In genomic region chr1:77053837-77054540, GRCm38 (mm10) we compare ENCODE assay signal across 25 mouse cellular contexts.
DNase-seq lines count a peak whose midpoint lies in the region; ATAC-seq and TF ChIP-seq lines count a peak whose summit lies in the region.
"Had no signal": no experiment of that assay in that cellular context is flagged by ENCODE, and none has a peak within 500 bp of the region (broad histone marks: within the 10 kb centered on the region; RNA-seq: fewer than 3 reads in every experiment).

No protein-coding gene starts in this region.

- no peak for ATAC-seq in hindbrain, postnatal 0 days
- ATAC-seq in hindbrain, embryonic 12.5 days (ENCODE audit: low FRiP score) = no peak
- ATAC-seq: midbrain, embryonic 15.5 days had no signal

- no peak overlapping the region for H3K4me2 ChIP-seq in hindbrain, postnatal 0 days (ENCODE audit: low read depth, low read length)
- no peak overlapping the region for H3K4me2 ChIP-seq in hindbrain, embryonic 12.5 days (replicated peaks)
- H3K4me2 ChIP-seq: forebrain, embryonic 12.5 days; heart, embryonic 15.5 days; hindbrain, embryonic 14.5 days; limb, embryonic 15.5 days; lung, embryonic 14.5 days; midbrain, embryonic 15.5 days; neural tube, embryonic 13.5 days; stomach, embryonic 15.5 days had no signal

- no peaks in the 10 kb centered on the region for H3K9me3 ChIP-seq in hindbrain, postnatal 0 days (ENCODE audit: low read length)
- no peaks in the 10 kb centered on the region for H3K9me3 ChIP-seq in hindbrain, embryonic 12.5 days (replicated peaks)
- H3K9me3 ChIP-seq: forebrain, embryonic 12.5 days; heart, embryonic 15.5 days; limb, embryonic 15.5 days; midbrain, embryonic 15.5 days; neural tube, embryonic 13.5 days; stomach, embryonic 15.5 days had no signal

- H3K4me3 ChIP-seq in hindbrain, postnatal 0 days (ENCODE audit: low read length) = no peak overlapping the region
- H3K4me3 ChIP-seq in hindbrain, embryonic 12.5 days = no peak overlapping the region
- H3K4me3 ChIP-seq: forebrain, embryonic 12.5 days; heart, embryonic 15.5 days; limb, embryonic 15.5 days; megakaryocyte, embryonic 14.5 days; midbrain, embryonic 15.5 days; myocyte; neural tube, embryonic 13.5 days; stomach, embryonic 15.5 days had no signal

- WGBS in hindbrain, postnatal 0 days = 65% methylated on average over 4 of the region's 4 CpGs
- WGBS in hindbrain, embryonic 12.5 days = 81% methylated on average over 4 of the region's 4 CpGs

- DNase-seq in hindbrain, postnatal 0 days (ENCODE audit: low spot score) = peak; percentile 20
- peak; percentile 10 for DNase-seq in ES-CJ7 (ENCODE audit: low read depth, low spot score)
- peak; percentile 81 to 83 for DNase-seq in cerebellum, adult 18-20 months
- peak; percentile 90 to 94 for DNase-seq in cerebellum, postnatal 14 days
- DNase-seq in adrenal gland, postnatal 14 days = no peak
- no peak for DNase-seq in adrenal gland, postnatal 10 days
- DNase-seq: adrenal gland, postnatal 36 days; heart, postnatal 36 days; kidney, postnatal 36 days; layer of hippocampus, postnatal 36 days; lung, embryonic 14.5 days; lung, postnatal 36 days; right cerebral cortex, postnatal 4 days; thymus, postnatal 25 days had no signal

- H3K4me1 ChIP-seq in hindbrain, postnatal 0 days (ENCODE audit: insufficient read depth, low read length) = no peaks in the 10 kb centered on the region
- H3K4me1 ChIP-seq in hindbrain, embryonic 12.5 days = no peaks in the 10 kb centered on the region
- H3K4me1 ChIP-seq: forebrain, embryonic 12.5 days; limb, embryonic 15.5 days; megakaryocyte, embryonic 14.5 days; midbrain, embryonic 15.5 days; stomach, embryonic 15.5 days had no signal

- no peaks in the 10 kb centered on the region for H3K27me3 ChIP-seq in hindbrain, postnatal 0 days (ENCODE audit: insufficient read depth, low read length)
- no peaks in the 10 kb centered on the region for H3K27me3 ChIP-seq in hindbrain, embryonic 12.5 days
- H3K27me3 ChIP-seq: forebrain, embryonic 12.5 days; heart, embryonic 15.5 days; limb, embryonic 15.5 days; megakaryocyte, embryonic 14.5 days; midbrain, embryonic 15.5 days; neural tube, embryonic 13.5 days; stomach, embryonic 15.5 days had no signal

- H3K9ac ChIP-seq in hindbrain, postnatal 0 days (replicated peaks; ENCODE audit: low read length) = no peak overlapping the region
- no peak overlapping the region for H3K9ac ChIP-seq in hindbrain, embryonic 12.5 days
- H3K9ac ChIP-seq: forebrain, embryonic 12.5 days; heart, embryonic 15.5 days; hindbrain, embryonic 14.5 days; limb, embryonic 15.5 days; liver, embryonic 14.5 days; lung, embryonic 14.5 days; midbrain, embryonic 15.5 days; neural tube, embryonic 13.5 days; stomach, embryonic 15.5 days had no signal

- no peak overlapping the region for H3K27ac ChIP-seq in hindbrain, postnatal 0 days
- no peak overlapping the region for H3K27ac ChIP-seq in hindbrain, embryonic 12.5 days
- H3K27ac ChIP-seq: forebrain, embryonic 12.5 days; heart, embryonic 15.5 days; hindbrain, embryonic 14.5 days; limb, embryonic 15.5 days; liver, embryonic 14.5 days; midbrain, embryonic 15.5 days; neural tube, embryonic 13.5 days; stomach, embryonic 15.5 days had no signal

- TF ChIP-seq CTCF in hindbrain, postnatal 0 days (IDR thresholded peaks at IDR 0.05; ENCODE audit: low read depth) = no peak

- H3K36me3 ChIP-seq in hindbrain, postnatal 0 days (ENCODE audit: insufficient read depth, low read length) = no peaks in the 10 kb centered on the region
- no peaks in the 10 kb centered on the region for H3K36me3 ChIP-seq in hindbrain, embryonic 12.5 days
- H3K36me3 ChIP-seq: forebrain, embryonic 12.5 days; heart, embryonic 15.5 days; limb, embryonic 15.5 days; midbrain, embryonic 15.5 days; neural tube, embryonic 13.5 days; stomach, embryonic 15.5 days had no signal

Comparison
In these comparisons a context has a peak if more than half of its experiments do, and no peak if none do; other contexts are left out.
1. DNase-seq: peak in hindbrain, postnatal 0 days (single experiment), ES-CJ7 (single experiment), cerebellum, adult 18-20 months (2 of 2) and cerebellum, postnatal 14 days (2 of 2); none in adrenal gland, postnatal 14 days (single experiment) and adrenal gland, postnatal 10 days (single experiment).